Mouse (Mus musculus) myocyte (in vitro differentiated cells): ENCODE measurements around the gene Ugt1a9.

Experiments used
- E2F4 ChIP-seq: IDR thresholded peaks from one replicate; pipeline ENCODE4 v1.6.1; 2011; ENCODE audit warnings: mild to moderate bottlenecking, control low read depth, moderate library complexity; ENCODE audit not compliant: insufficient read depth
- POLR2A ChIP-seq: IDR thresholded peaks from one replicate; pipeline ENCODE4 v1.6.1; 2011; ENCODE audit warnings: low read depth, mild to moderate bottlenecking, control low read depth, moderate library complexity; ENCODE audit not compliant: insufficient read length
- POLR2AphosphoS2 ChIP-seq: IDR thresholded peaks from one replicate; pipeline ENCODE4 v1.6.1; 2011; ENCODE audit warnings: low read depth, control low read depth; ENCODE audit not compliant: insufficient read length
- REST ChIP-seq: IDR thresholded peaks from one replicate; pipeline ENCODE4 v1.6.1; 2011; ENCODE audit warnings: mild to moderate bottlenecking, control low read depth, moderate library complexity; ENCODE audit not compliant: insufficient read depth, insufficient read length
- SRF ChIP-seq: IDR thresholded peaks from one replicate; pipeline ENCODE4 v1.6.1; 2011; ENCODE audit warnings: low read depth; ENCODE audit not compliant: control insufficient read depth, insufficient read length
- TCF12 ChIP-seq: IDR thresholded peaks from one replicate; pipeline ENCODE4 v1.6.1; 2011; ENCODE audit warnings: mild to moderate bottlenecking, control low read depth; ENCODE audit not compliant: poor library complexity, insufficient read depth, severe bottlenecking

GRCm38 (mm10) chr1:88225741-88226140, 155.1 kb downstream of the Ugt1a9 start:
- TF ChIP-seq POLR2A, result no peak
- TF ChIP-seq E2F4, result no peak
- no peak for TF ChIP-seq SRF
- TF ChIP-seq POLR2AphosphoS2, result no peak
- no peak for TF ChIP-seq REST
- no peak for TF ChIP-seq TCF12
